Mouse (Mus musculus) B cell, adult 62 days (primary cell): Measurements from ENCODE around the gene Hoxb3. TPM values are rescaled to one million over a fixed set of nuclear protein-coding genes. Genes with fewer than 3 reads are reported as not detected.

Experiments
- total RNA-seq: library from RNA; stranded (reverse); gene quantifications from 4 replicates; pipeline ENCODE4 v1.2.4, GENCODE M21; 2023

Hoxb3 gene
- total RNA-seq = 0.38 to 0.43 TPM in 2 of 4 replicates, not detected in the others

GRCm38 (mm10) chr11:96323154-96323553, at the start of gene Hoxb3:
TSS of gene Hoxb3 (plus strand) at chr11:96323326.

GRCm38 (mm10) chr11:96281855-96282570, 41.1 kb upstream of the Hoxb3 start, which contains the start of gene Hoxb8:
TSS of gene Hoxb8 (plus strand) at chr11:96281905.

GRCm38 (mm10) chr11:96285771-96286738, 37.1 kb upstream of the Hoxb3 start, which contains the start of gene Hoxb7:
TSS of gene Hoxb7 (plus strand) at chr11:96286623.

DNA sequence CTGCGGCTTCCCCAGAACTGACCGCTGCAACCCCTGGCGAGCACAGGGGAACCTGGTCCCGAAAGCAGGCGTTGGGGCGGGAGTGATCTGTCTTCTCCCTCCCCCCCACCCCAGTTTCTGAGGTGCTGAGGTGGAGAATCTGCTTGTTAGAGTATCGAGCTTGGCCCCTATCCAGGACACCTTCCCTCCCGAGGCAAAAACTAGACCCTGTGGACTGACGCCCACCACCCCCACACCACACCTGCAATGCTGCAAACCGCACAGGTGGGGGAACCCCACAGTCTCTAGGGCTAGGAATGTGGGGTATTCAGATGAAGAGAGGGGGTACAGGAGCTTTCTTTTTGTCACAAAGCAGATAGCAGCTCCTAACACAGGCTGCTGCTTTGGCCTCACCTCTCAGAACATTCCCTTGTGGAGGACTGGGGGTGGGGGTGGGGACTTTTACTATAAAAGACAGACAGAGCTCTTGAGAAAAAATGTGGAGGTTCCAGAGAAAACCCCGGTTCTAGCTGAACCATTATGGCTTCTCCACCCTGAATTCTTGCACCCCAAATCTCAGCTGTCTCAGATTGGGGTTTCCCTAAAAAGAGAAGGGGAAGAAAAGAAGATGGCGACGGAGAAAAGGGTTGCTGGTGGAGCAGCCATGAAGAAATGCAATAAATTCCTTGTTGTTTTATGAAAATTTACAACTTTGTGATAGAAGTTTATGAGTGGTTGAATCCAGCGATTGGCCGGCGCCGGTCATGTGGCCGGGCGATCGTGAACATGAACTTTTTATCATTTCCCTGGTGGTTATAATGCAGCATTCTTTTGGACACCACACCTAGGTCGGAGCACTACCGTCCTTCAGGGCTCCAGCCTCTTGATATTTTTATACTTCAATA, 31.2 kb upstream of the Hoxb3 start, which contains the start of gene Hoxb6:
TSS of gene Hoxb6 (plus strand) at position 796 of the 884 bp plus-strand sequence.

GRCm38 (mm10) chr11:96303151-96304099, 19.7 kb upstream of the Hoxb3 start, which contains the start of gene Hoxb5:
TSS of gene Hoxb5 (plus strand) at chr11:96303336.

DNA sequence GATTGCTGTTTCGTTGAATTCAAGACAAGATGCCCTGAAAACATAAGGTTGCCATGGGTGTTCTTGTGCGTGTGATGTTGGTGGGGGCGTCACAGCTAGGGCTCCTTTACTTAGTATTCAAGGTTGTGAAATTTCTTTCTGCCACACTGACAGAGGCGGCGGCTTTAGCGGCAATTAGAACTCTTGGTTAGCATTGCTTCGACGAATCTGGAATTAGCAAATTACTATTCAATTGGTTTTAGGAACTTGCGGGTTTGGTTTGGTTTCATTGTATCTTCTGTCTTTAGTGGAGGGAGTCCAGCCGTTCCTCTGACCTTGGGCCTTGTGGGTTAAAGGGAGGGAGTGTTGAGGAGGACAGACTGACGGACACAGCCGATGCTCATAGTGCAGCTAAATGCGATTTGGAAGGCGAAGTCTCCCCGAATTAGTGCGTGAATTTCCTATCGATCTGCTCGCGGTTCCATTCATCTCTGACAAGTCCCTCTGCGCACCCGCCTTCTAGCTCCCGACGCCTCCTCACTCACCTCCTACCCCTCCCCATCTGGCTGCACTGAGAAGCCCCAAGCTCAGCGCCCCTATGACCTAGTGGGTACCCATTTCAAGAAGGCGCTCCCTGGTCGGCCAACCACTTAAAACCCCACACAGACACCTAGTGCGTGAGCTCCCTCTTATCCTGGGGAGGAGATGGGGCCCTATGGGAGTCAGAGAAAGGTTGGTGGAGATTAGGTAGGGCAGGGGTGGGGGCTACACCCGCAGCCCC, 5.3 kb upstream of the Hoxb3 start, which contains the start of gene Hoxb4:
TSS of gene Hoxb4 (plus strand) at position 660 of the 760 bp plus-strand sequence.

GRCm38 (mm10) chr11:96350341-96350624, 27.2 kb downstream of the Hoxb3 start, which contains the start of gene Hoxb2:
TSS of gene Hoxb2 (plus strand) at chr11:96350525.

GRCm38 (mm10) chr11:96365441-96366091, 42.4 kb downstream of the Hoxb3 start, which contains the start of gene Hoxb1:
TSS of gene Hoxb1 (plus strand) at chr11:96365752.

Other genes starting within 250 kb of the Hoxb3 start
- gene Atp5g1, start 247.7 kb upstream of the Hoxb3 start, total RNA-seq = 90.4 to 106 TPM (median 95.4 TPM) in 4 replicates
- gene Calcoco2, start 211.4 kb upstream of the Hoxb3 start, total RNA-seq = not detected in 4 replicates
- not detected in 4 replicates for gene Ttll6, start 189.5 kb upstream of the Hoxb3 start, total RNA-seq
- gene Hoxb13, start 129.0 kb upstream of the Hoxb3 start, total RNA-seq = not detected in 4 replicates
- gene Hoxb9, start 51.9 kb upstream of the Hoxb3 start, total RNA-seq = not detected in 4 replicates
- gene Hoxb8, start 41.4 kb upstream of the Hoxb3 start, total RNA-seq = not detected in 4 replicates
- gene Hoxb7, start 36.7 kb upstream of the Hoxb3 start, total RNA-seq = not detected in 4 replicates
- not detected in 4 replicates for gene Hoxb6, start 30.9 kb upstream of the Hoxb3 start, total RNA-seq
- not detected in 4 replicates for gene Hoxb5, start 20.0 kb upstream of the Hoxb3 start, total RNA-seq
- gene Hoxb4, start 5.1 kb upstream of the Hoxb3 start, total RNA-seq = 1.3 to 2.5 TPM (median 1.6 TPM) in 4 replicates
- gene Hoxb2, start 27.2 kb downstream of the Hoxb3 start, total RNA-seq = not detected in 4 replicates
- not detected in 4 replicates for gene Hoxb1, start 42.4 kb downstream of the Hoxb3 start, total RNA-seq
- gene Skap1, start 141.3 kb downstream of the Hoxb3 start, total RNA-seq = 2.1 to 4.0 TPM (median 3.1 TPM) in 4 replicates